Mouse (Mus musculus): ENCODE data around the gene Hspbp1. TPM values are rescaled to one million over a fixed set of nuclear protein-coding genes. Genes with fewer than 3 reads are reported as not detected.

Gene Hspbp1
- polyA plus RNA-seq, 1 experiment from 2014 or later = 136 TPM

DNA sequence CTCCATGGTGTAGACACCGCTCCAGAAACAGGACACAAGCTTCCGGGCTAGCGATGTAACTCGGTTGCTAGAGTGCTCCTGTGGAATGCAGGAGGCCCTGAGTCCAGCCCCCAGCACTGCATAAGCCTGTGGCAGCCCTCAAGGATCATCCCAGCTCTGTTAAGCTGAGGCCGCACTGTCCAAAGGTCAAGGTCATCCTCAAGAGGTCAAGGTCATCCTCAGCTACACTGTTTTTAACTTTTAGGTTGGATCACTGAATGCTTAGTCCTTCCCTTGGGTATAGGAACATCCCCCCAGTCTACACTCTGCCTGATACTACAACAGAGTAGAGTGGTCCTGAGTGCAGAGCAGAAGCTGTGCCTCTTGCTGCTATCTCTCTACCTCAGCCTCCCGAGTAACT is 8.1 kb upstream of the Hspbp1 start:
- H3K4me3 ChIP-seq = no peak overlapping the region

DNA sequence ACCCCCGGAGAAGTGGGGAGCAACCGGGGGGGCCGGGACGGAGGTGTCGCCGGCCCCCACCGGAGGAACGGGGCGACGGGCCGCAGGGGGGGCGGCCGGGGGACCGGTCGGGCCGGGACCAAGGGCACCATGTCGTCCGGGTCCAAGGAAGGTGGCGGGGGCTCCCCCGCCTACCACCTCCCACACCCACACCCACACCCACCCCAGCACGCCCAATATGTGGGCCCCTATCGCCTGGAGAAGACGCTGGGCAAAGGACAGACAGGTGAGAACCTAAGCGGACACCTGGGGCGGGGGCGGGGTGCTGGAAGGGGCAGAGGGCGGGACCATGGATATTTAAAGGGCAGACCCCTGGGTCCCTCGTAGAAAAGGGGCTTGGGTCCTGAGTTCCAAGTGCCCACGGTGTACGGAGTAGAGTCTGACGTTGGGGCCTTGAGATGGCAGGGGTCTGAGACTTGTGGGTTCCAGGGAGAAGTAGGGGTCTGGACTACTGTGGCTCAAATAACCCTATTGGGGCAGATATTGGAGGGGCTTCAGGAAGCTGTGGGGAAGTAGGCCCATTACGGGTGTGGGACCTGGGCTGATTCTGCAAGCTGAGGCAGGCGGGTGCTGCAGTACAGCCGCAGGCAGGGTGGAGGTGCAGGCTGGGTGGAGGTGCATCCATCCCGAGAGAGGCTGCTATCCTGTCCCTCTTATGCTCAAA is 6.2 kb upstream of the Hspbp1 start:
- peak; percentile 74 for ATAC-seq (ENCODE audit: low read depth)
- Histone ChIP-seq H3K4me1 (replicated peaks) (peaks cover 31% of the 10 kb centered on the region), H3K9ac (peak overlapping the region; percentile 100), H3K36me3 (peaks cover 37% of the 10 kb centered on the region), H3K4me2 (peak overlapping the region; percentile 76), H3K27ac (replicated peaks) (peak overlapping the region; percentile 94), H3K4me3 (peak overlapping the region; percentile 91), H3K9me3 (no peaks in the 10 kb centered on the region), H3K27me3 (no peaks in the 10 kb centered on the region)
- WGBS = 4% methylated on average over 26 of the region's 35 CpGs

More for the DNA sequence above, 8.1 kb upstream of the Hspbp1 start:
- H3K4me1 ChIP-seq (replicated peaks) = peaks cover 31% of the 10 kb centered on the region
- no peaks in the 10 kb centered on the region for H3K27me3 ChIP-seq
- no peaks in the 10 kb centered on the region for H3K9me3 ChIP-seq
- 79% methylated on average over 6 of the region's 6 CpGs for WGBS
- H3K9ac ChIP-seq = no peak overlapping the region
- H3K4me2 ChIP-seq = no peak overlapping the region
- no peak overlapping the region for H3K27ac ChIP-seq (replicated peaks)
- no peak for ATAC-seq (ENCODE audit: low read depth)
- peaks cover 55% of the 10 kb centered on the region for H3K36me3 ChIP-seq

DNA sequence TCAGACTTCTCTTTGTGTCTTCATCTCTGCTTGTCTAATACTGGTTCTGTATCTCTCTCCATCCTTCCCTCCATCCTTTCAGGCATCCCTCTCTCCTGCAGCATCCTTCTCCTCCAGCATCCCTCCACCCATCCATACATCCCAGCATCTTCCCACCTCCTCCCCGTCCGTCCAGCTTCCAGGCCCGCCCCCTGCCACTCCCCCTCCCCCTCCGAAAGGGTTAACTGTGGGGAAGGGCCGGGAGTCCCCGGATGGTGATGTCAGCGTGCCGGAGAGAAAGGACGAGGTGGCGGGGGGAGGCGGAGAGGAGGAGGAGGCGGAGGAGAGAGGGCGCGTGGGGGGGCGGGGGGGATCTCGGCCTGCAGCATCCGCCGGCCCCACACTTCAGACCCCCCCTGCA is 5.5 kb upstream of the Hspbp1 start, which contains the start of gene Brsk1:
Brsk1 (plus strand) TSS at position 218 of the 400 bp plus-strand sequence.
- Histone ChIP-seq H3K27ac (replicated peaks) (peak within 1 kb of the TSS; percentile 94), H3K4me2 (peak within 1 kb of the TSS; percentile 76), H3K36me3 (peaks cover 29% of the 10 kb centered on the region), H3K4me3 (peak within 1 kb of the TSS; percentile 91), H3K9ac (peak within 1 kb of the TSS; percentile 100), H3K4me1 (replicated peaks) (peaks cover 31% of the 10 kb centered on the region), H3K27me3 (no peaks in the 10 kb centered on the region), H3K9me3 (no peaks in the 10 kb centered on the region)
- whole genome bisulfite sequencing = under 1% methylated on average over 6 of the region's 18 CpGs
- ATAC-seq (ENCODE audit: low read depth) = peak; percentile 87

DNA sequence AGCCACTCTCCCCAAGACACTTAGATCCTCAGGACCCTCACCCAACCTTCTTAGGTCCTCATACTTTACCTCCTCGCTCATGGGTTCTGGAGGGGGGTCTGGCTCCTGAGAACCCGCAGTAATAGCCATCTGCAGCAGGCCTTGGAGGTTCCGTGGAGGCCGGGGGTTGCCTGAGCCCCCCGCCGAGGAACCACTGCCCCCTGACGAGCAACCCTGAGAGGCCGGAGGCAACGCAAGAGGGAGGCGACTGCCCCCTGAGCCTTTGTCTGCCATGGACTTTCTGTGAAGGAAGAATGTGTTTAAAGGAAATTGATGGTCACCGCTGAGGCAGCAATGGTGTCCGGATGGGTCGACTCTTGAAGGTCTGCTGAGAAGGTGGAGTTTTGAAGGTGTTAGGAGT is 665 bp downstream of the Hspbp1 start:
- H3K27me3 ChIP-seq = no peaks in the 10 kb centered on the region

DNA sequence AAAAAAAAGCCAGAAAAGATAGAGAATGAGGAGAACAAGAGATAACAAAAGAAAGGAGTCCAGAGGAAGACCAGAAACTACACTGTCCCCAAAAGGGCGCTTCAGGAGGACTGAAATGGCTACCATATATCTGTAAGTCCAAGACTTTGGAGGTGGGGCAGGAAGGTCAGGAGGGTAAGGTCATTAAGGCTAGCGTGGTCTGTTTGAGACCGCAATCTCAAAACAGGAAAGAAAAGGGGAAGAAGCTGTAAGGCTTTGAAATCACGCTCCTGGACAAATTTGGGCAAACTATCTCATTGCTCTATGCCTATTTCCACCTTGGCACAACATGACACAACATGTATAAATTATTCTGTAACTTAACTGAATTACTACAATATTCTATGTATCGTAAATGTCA is 1.6 kb downstream of the Hspbp1 start:
- 89% methylated on average over 5 of the region's 5 CpGs for whole genome bisulfite sequencing
- H3K27me3 ChIP-seq = no peaks in the 10 kb centered on the region
- no peak for ATAC-seq (ENCODE audit: low read depth)
- H3K27ac ChIP-seq (replicated peaks) = no peak overlapping the region
- H3K4me1 ChIP-seq (replicated peaks) = peaks cover 13% of the 10 kb centered on the region
- H3K4me3 ChIP-seq = no peak overlapping the region
- no peak overlapping the region for H3K4me2 ChIP-seq
- H3K9me3 ChIP-seq = no peaks in the 10 kb centered on the region
- H3K9ac ChIP-seq = no peak overlapping the region
- peaks cover 29% of the 10 kb centered on the region for H3K36me3 ChIP-seq

More for the DNA sequence above, 665 bp downstream of the Hspbp1 start:
- ATAC-seq (ENCODE audit: low read depth) = no peak
- Histone ChIP-seq H3K27ac (replicated peaks) (peak overlapping the region; percentile 72; the same call in 1 of the 2 replicates), H3K9me3 (no peaks in the 10 kb centered on the region), H3K4me3 (peak overlapping the region; percentile 69), H3K4me2 (peak overlapping the region; percentile 78), H3K4me1 (replicated peaks) (peaks cover 13% of the 10 kb centered on the region), H3K36me3 (peaks cover 25% of the 10 kb centered on the region), H3K9ac (peak overlapping the region; percentile 67)
- 1% methylated on average over 13 of the region's 13 CpGs for WGBS

DNA sequence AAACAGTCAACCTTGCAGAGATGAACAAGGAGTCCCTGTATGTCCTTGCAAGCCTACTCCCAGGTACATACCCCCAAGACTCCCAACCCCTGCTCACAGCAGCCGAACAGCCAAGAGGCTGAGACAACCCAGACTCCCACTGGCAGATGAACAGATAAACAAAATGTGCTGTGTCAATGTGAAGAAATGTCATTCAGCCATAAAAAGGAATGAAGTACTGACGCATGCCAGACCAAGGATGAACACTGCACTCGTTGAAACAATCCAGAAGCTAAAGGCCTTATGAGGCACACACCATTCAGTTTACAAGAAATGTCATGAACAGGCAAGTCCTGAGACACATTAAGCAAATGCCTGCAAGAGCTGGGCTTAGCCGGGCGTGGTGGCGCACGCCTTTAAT is 9.7 kb downstream of the Hspbp1 start:
- no peaks in the 10 kb centered on the region for H3K9me3 ChIP-seq

DNA sequence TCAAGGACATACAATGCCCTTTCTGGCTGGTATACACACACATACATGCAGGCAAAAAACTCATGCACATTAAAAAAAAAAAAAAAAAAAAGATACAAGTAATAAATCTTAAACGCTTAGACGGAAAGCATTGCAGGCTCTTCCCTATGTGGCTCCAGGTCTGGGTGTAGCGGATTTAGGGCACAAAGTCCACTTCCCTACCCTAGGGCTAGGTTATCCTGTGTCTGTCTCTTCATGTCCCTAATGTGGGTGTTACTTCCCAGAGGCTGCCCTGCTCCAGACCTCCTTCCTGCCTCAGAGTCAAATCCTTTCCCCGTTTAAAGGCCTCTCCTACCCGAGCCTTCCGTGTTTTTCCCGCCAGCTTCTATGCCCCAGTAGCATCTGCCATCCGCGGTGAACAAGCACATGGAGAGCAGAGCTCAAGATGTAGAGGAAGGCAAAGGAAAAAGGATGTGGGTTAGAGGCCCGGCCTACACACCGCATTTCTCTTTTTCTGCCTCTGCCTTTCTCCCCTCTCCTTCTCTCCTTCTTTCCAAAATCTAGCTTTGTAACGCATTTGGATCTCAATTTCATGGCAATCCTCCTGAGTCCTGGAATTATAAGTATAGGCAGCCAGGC is 10.6 kb downstream of the Hspbp1 start:
- H3K27ac ChIP-seq (replicated peaks) = no peak overlapping the region
- H3K4me3 ChIP-seq = no peak overlapping the region
- H3K9ac ChIP-seq = no peak overlapping the region
- 92% methylated on average over 12 of the region's 12 CpGs for WGBS
- H3K4me1 ChIP-seq (replicated peaks) = peaks cover 14% of the 10 kb centered on the region
- no peaks in the 10 kb centered on the region for H3K27me3 ChIP-seq
- no peak for ATAC-seq (ENCODE audit: low read depth)
- H3K4me2 ChIP-seq = no peak overlapping the region
- H3K9me3 ChIP-seq = no peaks in the 10 kb centered on the region
- peaks cover 76% of the 10 kb centered on the region for H3K36me3 ChIP-seq

More for the DNA sequence above, 9.7 kb downstream of the Hspbp1 start:
- WGBS = 96% methylated on average over 7 of the region's 7 CpGs
- Histone ChIP-seq H3K4me3 (no peak overlapping the region), H3K27me3 (no peaks in the 10 kb centered on the region), H3K27ac (replicated peaks) (no peak overlapping the region), H3K9ac (no peak overlapping the region), H3K4me1 (replicated peaks) (peaks cover 14% of the 10 kb centered on the region), H3K36me3 (peaks cover 76% of the 10 kb centered on the region), H3K4me2 (no peak overlapping the region)
- ATAC-seq (ENCODE audit: low read depth) = no peak

DNA sequence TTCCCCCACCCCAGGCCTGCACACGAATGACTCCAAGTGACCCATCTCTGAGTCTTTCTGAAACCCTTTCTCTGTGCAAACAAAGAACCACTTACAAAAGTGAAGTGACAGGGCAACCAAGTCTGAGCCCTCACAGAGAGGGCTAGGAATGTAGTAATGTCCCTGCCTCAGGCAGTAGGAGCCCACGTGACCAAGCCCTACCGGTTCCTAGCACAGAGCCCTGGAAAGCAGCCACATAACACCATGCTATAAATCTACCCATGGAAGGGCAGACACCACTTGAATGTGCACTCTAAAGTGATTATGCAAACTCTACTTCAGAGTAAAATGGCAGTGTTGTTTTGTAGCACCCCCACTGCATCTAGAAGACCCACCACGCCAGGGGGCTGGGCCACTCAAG is 12.9 kb downstream of the Hspbp1 start:
- peaks cover 14% of the 10 kb centered on the region for H3K4me1 ChIP-seq (replicated peaks)
- no peaks in the 10 kb centered on the region for H3K9me3 ChIP-seq
- no peak overlapping the region for H3K4me2 ChIP-seq
- H3K4me3 ChIP-seq = no peak overlapping the region
- no peaks in the 10 kb centered on the region for H3K27me3 ChIP-seq
- peaks cover 82% of the 10 kb centered on the region for H3K36me3 ChIP-seq
- H3K9ac ChIP-seq = 0 out of 2 replicates have a peak overlapping the region, but pooled peaks have one; percentile 26
- 34% methylated on average over 4 of the region's 4 CpGs for WGBS
- H3K27ac ChIP-seq (replicated peaks) = peak overlapping the region; percentile 79
- ATAC-seq (ENCODE audit: low read depth) = peak; percentile 94

DNA sequence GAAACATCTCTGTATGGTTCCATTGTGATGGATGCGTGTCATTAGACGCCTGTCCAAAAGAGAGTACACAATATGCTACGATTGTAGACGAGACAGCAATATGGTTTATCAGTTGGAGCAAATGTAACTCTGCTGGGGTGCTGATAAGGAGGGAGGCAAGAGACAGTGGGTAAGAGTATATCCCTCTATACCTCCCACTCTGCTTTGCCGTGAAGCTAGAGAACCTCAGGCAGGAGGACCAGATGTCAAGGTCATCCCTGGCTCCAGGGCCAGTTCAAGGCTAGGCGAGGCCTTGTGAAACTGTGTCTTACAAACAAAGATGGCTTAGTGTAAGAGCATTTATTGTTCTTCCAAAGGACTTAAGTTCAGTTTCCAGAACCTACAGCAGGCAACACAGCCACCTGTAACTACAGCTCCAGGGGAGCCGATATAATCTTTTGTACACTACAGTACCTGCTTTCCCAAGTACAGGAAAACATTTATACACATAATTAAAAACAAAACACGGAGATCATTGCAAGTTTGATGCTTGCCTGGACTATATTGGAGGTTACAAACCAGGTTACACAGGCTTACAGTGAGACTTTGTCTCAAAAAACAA is 14.1 kb downstream of the Hspbp1 start:
- WGBS = 86% methylated on average over 8 of the region's 8 CpGs
- Histone ChIP-seq H3K27ac (replicated peaks) (no peak overlapping the region), H3K36me3 (peaks cover 84% of the 10 kb centered on the region), H3K4me3 (no peak overlapping the region), H3K9ac (no peak overlapping the region), H3K9me3 (no peaks in the 10 kb centered on the region), H3K4me1 (replicated peaks) (peaks cover 14% of the 10 kb centered on the region), H3K4me2 (no peak overlapping the region), H3K27me3 (no peaks in the 10 kb centered on the region)
- no peak for ATAC-seq (ENCODE audit: low read depth)

DNA sequence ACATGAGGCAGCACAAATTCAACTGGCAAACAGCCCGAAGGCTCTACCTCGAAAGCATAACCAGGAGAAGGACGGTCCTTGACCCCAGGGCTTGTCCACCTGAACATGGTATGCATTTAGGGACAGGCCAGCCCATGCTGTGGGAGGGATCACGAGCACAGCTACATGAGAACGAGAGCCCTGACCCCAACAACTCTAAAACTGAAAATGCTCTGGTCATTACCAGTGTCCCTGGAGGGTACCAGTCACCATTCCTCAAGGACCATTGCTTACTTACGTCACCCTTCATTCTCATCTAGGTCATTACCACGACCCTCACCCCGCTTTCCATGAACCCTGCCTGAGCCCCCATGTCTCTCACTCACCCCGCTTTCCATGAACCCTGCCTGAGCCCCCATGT is 15.7 kb downstream of the Hspbp1 start:
- no peak overlapping the region for H3K27ac ChIP-seq (replicated peaks)
- peaks cover 75% of the 10 kb centered on the region for H3K36me3 ChIP-seq
- no peak for ATAC-seq (ENCODE audit: low read depth)
- H3K9me3 ChIP-seq = no peaks in the 10 kb centered on the region
- H3K9ac ChIP-seq = no peak overlapping the region
- H3K4me2 ChIP-seq = no peak overlapping the region
- no peaks in the 10 kb centered on the region for H3K27me3 ChIP-seq
- H3K4me3 ChIP-seq = no peak overlapping the region
- WGBS = 96% methylated on average over 9 of the region's 9 CpGs
- H3K4me1 ChIP-seq (replicated peaks) = peaks cover 14% of the 10 kb centered on the region

DNA sequence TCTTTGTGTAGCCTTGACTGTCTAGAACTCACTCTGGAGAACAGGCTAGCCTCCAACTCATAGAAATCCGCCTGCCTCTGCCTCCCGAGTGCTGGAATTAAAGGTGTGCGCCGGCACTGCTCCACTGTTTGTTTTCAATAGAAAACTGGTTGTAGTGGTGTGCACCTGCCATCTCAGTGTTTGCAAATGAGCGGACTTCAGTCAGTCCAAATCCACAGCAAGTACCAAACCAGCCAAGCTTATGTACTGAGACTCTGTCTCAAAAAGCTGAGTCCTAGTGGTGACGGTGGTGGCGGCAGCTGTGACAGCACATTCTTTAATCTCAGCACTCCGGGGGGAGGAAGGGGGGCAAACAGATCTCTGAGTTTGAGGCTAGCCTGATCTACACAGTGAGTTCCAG is 16.4 kb downstream of the Hspbp1 start:
- WGBS = 96% methylated on average over 8 of the region's 8 CpGs
- Histone ChIP-seq H3K4me1 (replicated peaks) (peaks cover 14% of the 10 kb centered on the region), H3K27ac (replicated peaks) (no peak overlapping the region), H3K27me3 (no peaks in the 10 kb centered on the region), H3K9ac (no peak overlapping the region), H3K36me3 (peaks cover 74% of the 10 kb centered on the region), H3K9me3 (no peaks in the 10 kb centered on the region), H3K4me3 (no peak overlapping the region), H3K4me2 (no peak overlapping the region)
- no peak for ATAC-seq (ENCODE audit: low read depth)

DNA sequence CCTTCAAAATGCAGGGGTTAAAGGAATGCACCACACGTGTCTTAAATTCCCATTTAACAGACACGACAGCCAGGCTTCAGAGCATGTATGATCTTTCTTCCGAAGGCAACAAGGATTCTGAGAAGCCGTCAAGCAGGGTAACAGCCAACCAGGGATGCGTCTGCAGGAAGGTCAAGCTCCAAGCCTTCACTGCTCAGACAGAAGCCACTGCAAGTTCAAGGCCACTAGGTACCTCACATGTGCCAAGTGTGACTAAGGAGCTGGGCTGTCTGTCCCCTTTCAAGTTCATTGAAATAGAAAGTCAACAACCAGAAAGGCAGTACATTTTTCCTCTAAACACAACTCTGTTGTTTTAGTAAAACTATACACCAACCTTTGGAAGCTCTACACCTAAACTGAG is 18.0 kb downstream of the Hspbp1 start:
- whole genome bisulfite sequencing = 96% methylated on average over 5 of the region's 5 CpGs
- H3K4me1 ChIP-seq (replicated peaks) = peaks cover 8% of the 10 kb centered on the region

More for the DNA sequence above, 18.0 kb downstream of the Hspbp1 start:
- H3K27ac ChIP-seq (replicated peaks) = no peak overlapping the region
- ATAC-seq (ENCODE audit: low read depth) = no peak
- H3K36me3 ChIP-seq = peaks cover 80% of the 10 kb centered on the region
- no peaks in the 10 kb centered on the region for H3K9me3 ChIP-seq
- H3K27me3 ChIP-seq = no peaks in the 10 kb centered on the region
- no peak overlapping the region for H3K9ac ChIP-seq
- no peak overlapping the region for H3K4me2 ChIP-seq
- H3K4me3 ChIP-seq = no peak overlapping the region
